Mouse (Mus musculus): Measurements from ENCODE around the gene Phgdh. TPM values are rescaled to one million over a fixed set of nuclear protein-coding genes. Genes with fewer than 3 reads are reported as not detected.

Gene Phgdh
- polyA plus RNA-seq, 1 experiment from 2014 or later, result 93.7 TPM

DNA sequence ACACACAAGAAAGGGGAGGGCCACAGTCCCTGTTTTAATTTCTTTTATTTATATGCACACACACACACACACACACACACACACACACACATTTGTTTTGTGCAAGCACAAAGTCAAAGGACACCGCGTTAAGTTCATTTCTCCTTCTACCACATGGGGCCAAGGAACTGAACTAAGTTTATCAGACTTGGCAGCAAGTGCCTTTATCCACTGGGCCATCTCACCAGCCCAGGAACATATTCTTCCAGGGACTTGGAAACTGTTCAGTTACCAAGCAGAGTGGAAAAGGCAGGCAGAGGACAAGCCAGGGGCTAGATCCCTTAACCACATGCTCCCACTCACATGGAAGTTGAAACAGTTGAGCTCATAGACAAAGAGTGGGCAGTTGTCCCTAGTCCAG is 29.0 kb upstream of the Phgdh start:
- peaks cover 4% of the 10 kb centered on the region; the same call in 1 of the 2 replicates for H3K4me1 ChIP-seq (replicated peaks)
- no peaks in the 10 kb centered on the region for H3K27me3 ChIP-seq (replicated peaks)
- WGBS, result 89% methylated on average over 2 of the region's 2 CpGs
- no peak for ATAC-seq (ENCODE audit: insufficient number of reproducible peaks, low FRiP score)
- H3K4me3 ChIP-seq, result no peak overlapping the region
- no peak overlapping the region for H3K27ac ChIP-seq (ENCODE audit: poor library complexity, severe bottlenecking)
- no peak overlapping the region for H3K9ac ChIP-seq
- no peaks in the 10 kb centered on the region for H3K36me3 ChIP-seq
- H3K9me3 ChIP-seq (replicated peaks), result 0 out of 2 replicates have a peak, but pooled peaks cover 9% of the 10 kb centered on the region
- H3K4me2 ChIP-seq, result no peak overlapping the region

DNA sequence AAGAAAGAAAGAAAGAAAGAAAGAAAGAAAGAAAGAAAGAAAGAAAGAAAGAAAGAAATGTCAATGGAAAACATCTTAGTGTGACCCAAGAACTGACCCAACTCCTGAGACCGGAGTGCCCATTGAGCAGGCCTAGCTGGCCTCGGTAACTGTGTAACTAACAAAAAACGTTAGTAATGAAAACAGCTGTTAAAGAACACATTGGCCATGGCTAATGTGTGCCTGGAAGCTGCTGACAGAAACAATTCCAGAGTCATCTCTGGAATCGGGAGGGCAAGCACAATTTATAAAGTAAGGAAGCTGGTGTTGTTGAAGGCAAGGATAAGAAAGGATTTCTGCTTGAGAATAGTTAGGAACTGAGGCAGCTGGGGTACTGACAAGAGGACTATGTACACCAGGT is 28.5 kb upstream of the Phgdh start:
- no peak overlapping the region for H3K27ac ChIP-seq (ENCODE audit: poor library complexity, severe bottlenecking)
- no peak overlapping the region for H3K9ac ChIP-seq
- 55% methylated on average over 4 of the region's 4 CpGs for WGBS
- 0 out of 2 replicates have a peak, but pooled peaks cover 9% of the 10 kb centered on the region for H3K9me3 ChIP-seq (replicated peaks)
- no peak overlapping the region for H3K4me3 ChIP-seq
- H3K4me1 ChIP-seq (replicated peaks), result no peaks in the 10 kb centered on the region
- H3K27me3 ChIP-seq (replicated peaks), result no peaks in the 10 kb centered on the region
- ATAC-seq (ENCODE audit: insufficient number of reproducible peaks, low FRiP score), result no peak
- no peak overlapping the region for H3K4me2 ChIP-seq
- no peaks in the 10 kb centered on the region for H3K36me3 ChIP-seq

DNA sequence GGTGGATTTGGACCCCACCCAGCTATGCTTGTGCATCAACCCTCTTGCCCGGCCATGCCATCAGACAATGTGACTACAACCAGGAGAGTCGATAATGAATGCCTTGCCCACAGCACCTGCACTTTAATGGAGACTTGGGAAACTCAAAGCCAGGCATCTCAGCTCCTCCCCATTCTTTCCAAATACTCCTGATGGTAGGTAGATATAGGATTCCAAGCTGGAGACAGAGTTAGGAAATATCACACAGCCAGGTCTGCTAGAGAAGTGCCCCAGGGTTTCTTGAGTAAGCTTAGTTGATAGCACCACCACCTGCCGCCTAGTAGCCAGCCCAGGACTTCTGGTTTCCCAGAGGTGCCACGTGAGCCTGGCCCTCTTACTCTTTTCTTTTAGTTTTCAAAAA is 27.0 kb upstream of the Phgdh start:
- Histone ChIP-seq H3K4me2 (no peak overlapping the region), H3K9me3 (replicated peaks) (0 out of 2 replicates have a peak, but pooled peaks cover 6% of the 10 kb centered on the region), H3K4me1 (replicated peaks) (no peaks in the 10 kb centered on the region), H3K36me3 (no peaks in the 10 kb centered on the region), H3K27ac (ENCODE audit: poor library complexity, severe bottlenecking) (no peak overlapping the region), H3K9ac (no peak overlapping the region), H3K27me3 (replicated peaks) (no peaks in the 10 kb centered on the region), H3K4me3 (no peak overlapping the region)
- WGBS, result 82% methylated on average over 4 of the region's 4 CpGs
- ATAC-seq (ENCODE audit: insufficient number of reproducible peaks, low FRiP score), result no peak

DNA sequence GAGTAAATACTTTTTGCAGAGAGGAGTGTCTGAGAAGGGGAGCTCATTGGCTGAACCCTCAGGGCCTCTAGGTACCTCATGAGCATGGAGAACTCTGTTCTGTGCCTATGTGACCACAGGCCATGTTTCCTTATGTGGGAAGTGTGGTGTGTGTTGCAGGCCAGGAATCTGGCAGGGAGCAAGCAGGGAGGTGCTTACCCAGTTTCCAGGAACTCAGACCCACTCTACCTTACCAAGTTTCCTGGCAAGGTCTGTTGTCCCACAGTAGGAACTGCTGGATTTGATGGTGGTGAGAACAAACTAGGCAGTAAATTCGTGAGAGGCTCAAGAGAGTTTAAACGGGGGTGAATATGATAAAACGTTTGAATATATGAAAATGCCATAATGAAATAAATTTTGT is 26.3 kb upstream of the Phgdh start:
- ATAC-seq (ENCODE audit: insufficient number of reproducible peaks, low FRiP score), result no peak
- Histone ChIP-seq H3K4me1 (replicated peaks) (no peaks in the 10 kb centered on the region), H3K4me2 (no peak overlapping the region), H3K9me3 (replicated peaks) (0 out of 2 replicates have a peak, but pooled peaks cover under 1% of the 10 kb centered on the region), H3K36me3 (no peaks in the 10 kb centered on the region), H3K27ac (ENCODE audit: poor library complexity, severe bottlenecking) (no peak overlapping the region), H3K9ac (no peak overlapping the region), H3K27me3 (replicated peaks) (no peaks in the 10 kb centered on the region), H3K4me3 (no peak overlapping the region)
- WGBS, result 74% methylated on average over 3 of the region's 3 CpGs

DNA sequence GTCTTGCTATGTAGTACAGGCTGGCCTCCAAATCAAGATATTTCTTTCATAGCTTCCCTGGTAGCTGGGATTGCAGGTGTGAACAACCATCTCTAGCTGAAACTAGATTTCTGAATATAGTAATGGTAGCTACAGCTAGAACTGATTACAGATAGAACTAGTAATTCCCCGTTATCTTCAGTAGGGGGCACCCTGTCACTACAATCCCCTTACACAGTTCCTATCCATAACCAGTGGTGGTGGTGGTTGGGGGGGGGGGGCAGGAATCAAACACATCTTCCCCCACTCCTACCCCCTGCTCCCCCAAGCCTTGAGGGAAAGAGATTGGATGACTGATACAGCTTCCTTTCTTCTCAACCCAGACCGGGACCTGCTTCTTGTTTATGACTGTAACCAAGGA is 23.0 kb upstream of the Phgdh start:
- 28% methylated on average over 2 of the region's 2 CpGs for WGBS
- Histone ChIP-seq H3K4me1 (replicated peaks) (no peaks in the 10 kb centered on the region), H3K27ac (ENCODE audit: poor library complexity, severe bottlenecking) (no peak overlapping the region), H3K27me3 (replicated peaks) (no peaks in the 10 kb centered on the region), H3K9me3 (replicated peaks) (no peaks in the 10 kb centered on the region), H3K36me3 (no peaks in the 10 kb centered on the region), H3K9ac (no peak overlapping the region), H3K4me2 (no peak overlapping the region), H3K4me3 (no peak overlapping the region)
- ATAC-seq (ENCODE audit: insufficient number of reproducible peaks, low FRiP score), result no peak

DNA sequence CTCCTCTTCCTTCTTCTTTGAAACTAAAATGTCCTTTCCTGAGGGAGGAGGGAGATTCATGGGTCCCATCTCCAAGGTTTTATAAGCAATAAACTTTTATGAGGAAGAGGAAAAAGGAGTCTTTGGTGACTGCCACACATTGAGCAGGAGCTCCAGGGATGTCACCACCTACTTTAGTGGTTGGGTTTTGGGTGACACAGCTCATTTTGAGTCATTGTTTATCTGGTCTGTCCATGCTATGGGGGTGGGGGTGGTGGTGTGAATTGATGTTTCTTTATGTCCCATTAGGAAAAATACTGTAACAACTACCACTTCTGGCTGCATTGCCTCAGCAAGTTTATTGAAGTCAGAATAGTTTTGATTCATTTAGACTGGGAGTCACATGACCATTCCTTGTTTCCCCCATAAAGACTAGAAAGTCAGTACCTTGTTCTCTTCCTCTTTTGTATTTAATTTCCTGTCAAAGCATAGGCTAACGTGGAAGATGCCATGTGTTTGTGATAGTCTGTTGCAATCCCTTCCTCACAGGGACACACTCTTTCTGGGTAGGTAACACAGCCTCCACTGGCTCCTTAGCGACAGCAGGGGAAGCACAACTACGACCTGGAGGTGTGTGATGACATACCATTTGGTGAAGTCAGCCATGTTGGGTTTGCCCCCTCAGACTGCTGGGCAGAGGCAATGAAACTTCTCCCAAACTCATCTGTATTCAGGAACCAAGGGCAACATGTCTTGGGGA is 17.0 kb upstream of the Phgdh start:
- no peak for ATAC-seq (ENCODE audit: insufficient number of reproducible peaks, low FRiP score)
- Histone ChIP-seq H3K27ac (ENCODE audit: poor library complexity, severe bottlenecking) (no peak overlapping the region), H3K4me2 (no peak overlapping the region), H3K27me3 (replicated peaks) (no peaks in the 10 kb centered on the region), H3K9me3 (replicated peaks) (no peaks in the 10 kb centered on the region), H3K36me3 (no peaks in the 10 kb centered on the region), H3K4me1 (replicated peaks) (no peaks in the 10 kb centered on the region; the same call in 1 of the 2 replicates), H3K4me3 (no peak overlapping the region), H3K9ac (no peak overlapping the region)
- 59% methylated on average over 3 of the region's 3 CpGs for WGBS

DNA sequence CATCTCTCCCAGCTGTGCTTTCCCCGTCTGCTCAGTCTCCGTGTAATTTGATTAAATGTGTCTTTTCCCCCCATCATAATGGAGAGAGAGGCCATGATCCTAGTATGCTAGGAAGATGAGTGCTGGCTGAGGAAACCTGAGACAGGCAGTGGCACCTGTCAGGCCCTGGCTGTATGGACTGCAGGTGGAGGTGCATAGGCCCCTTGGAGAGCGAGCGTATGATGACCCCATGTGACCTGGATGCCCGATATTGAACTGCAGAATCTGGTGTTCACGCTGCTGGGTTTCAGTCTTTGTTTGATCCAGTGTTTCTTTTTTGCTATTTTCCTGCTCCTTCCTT is 16.2 kb upstream of the Phgdh start:
- Histone ChIP-seq H3K27me3 (replicated peaks) (no peaks in the 10 kb centered on the region), H3K27ac (ENCODE audit: poor library complexity, severe bottlenecking) (no peak overlapping the region), H3K9me3 (replicated peaks) (no peaks in the 10 kb centered on the region), H3K36me3 (no peaks in the 10 kb centered on the region), H3K4me3 (no peak overlapping the region), H3K4me2 (no peak overlapping the region), H3K4me1 (replicated peaks) (no peaks in the 10 kb centered on the region; the same call in 1 of the 2 replicates), H3K9ac (no peak overlapping the region)
- no peak for ATAC-seq (ENCODE audit: insufficient number of reproducible peaks, low FRiP score)
- WGBS, result 67% methylated on average over 6 of the region's 6 CpGs

DNA sequence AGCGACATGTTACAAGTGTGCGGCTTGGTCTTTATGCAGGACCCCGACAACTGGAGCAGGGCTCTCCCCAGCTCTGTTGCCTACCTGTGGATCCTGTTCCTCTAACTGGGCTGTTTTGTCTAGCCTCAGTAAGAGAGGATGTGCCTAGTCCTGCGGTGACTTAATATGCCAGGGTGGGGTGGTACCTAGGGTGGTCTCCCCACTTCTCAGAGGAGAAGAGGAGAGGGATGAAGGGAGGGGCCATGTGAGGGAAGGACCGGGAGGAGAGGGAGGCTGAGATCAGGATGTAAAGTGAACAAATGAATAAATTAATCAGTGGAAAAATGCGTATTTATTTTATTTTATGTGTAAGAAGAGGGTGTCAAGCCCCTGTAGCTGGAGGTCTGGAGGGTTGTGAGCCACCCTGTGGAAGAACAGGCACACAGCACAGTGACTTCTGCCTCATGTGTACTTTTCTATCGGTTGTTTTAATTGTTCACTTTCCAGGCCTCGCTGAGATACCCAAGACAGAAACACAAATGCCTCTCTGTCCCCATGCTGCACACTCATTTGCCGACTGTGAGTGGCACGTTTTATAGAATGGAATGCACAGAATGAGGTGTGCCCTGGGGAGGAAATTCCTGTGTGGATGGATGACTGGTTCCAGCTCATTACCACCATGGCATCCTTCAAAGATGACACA is 15.7 kb upstream of the Phgdh start:
- Histone ChIP-seq H3K9ac (no peak overlapping the region), H3K27ac (ENCODE audit: poor library complexity, severe bottlenecking) (no peak overlapping the region), H3K27me3 (replicated peaks) (no peaks in the 10 kb centered on the region), H3K36me3 (no peaks in the 10 kb centered on the region), H3K4me1 (replicated peaks) (no peaks in the 10 kb centered on the region; the same call in 1 of the 2 replicates), H3K4me3 (no peak overlapping the region), H3K9me3 (replicated peaks) (no peaks in the 10 kb centered on the region), H3K4me2 (no peak overlapping the region)
- WGBS, result 59% methylated on average over 10 of the region's 10 CpGs
- no peak for ATAC-seq (ENCODE audit: insufficient number of reproducible peaks, low FRiP score)

DNA sequence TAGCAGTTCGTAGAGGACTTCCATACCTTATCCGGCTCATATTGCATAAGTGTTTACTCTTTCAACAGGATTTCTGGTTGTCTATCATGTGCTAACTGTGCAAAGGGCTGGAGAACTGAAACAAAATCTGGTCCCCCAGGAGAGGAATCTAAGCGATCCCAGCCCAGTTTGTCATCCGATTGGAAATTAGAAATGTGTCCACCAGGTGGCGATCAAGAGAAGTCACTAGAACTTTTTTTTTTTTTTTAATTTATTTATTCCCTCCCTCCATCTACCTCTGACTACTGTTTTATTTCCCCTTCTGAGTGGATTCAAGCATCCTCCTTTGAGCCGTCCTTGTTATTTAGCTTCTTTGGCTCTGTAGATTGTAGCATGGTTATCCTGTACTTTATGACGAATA is 14.1 kb upstream of the Phgdh start:
- 28% methylated on average over 7 of the region's 7 CpGs for WGBS
- Histone ChIP-seq H3K4me3 (no peak overlapping the region), H3K9me3 (replicated peaks) (no peaks in the 10 kb centered on the region), H3K36me3 (no peaks in the 10 kb centered on the region), H3K4me1 (replicated peaks) (no peaks in the 10 kb centered on the region; the same call in 1 of the 2 replicates), H3K9ac (no peak overlapping the region), H3K4me2 (no peak overlapping the region), H3K27ac (ENCODE audit: poor library complexity, severe bottlenecking) (no peak overlapping the region), H3K27me3 (replicated peaks) (no peaks in the 10 kb centered on the region)
- ATAC-seq (ENCODE audit: insufficient number of reproducible peaks, low FRiP score), result no peak

DNA sequence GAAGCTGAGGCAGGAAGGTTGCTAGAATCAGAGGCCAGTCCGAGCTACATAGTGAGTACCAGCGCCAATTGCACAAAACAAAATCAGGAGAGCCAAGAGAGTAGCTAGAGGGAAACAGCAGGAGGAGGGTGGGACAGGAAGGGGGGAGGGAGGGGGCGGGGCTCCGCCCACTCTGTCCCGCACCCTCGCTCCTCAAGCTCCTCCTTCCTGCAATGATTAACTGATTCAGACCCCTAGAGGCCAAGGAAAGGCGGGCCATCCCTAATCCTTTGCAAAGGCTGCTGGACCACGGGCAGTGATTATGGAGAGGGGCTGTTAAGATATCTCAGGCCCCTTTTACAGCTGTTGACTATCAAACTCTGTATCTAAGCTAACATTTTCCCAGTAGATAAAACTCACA is 8.9 kb upstream of the Phgdh start:
- no peaks in the 10 kb centered on the region for H3K4me1 ChIP-seq (replicated peaks)
- H3K27me3 ChIP-seq (replicated peaks), result no peaks in the 10 kb centered on the region
- WGBS, result 23% methylated on average over 6 of the region's 8 CpGs
- H3K4me3 ChIP-seq, result no peak overlapping the region
- no peak overlapping the region for H3K9ac ChIP-seq
- H3K4me2 ChIP-seq, result no peak overlapping the region
- no peaks in the 10 kb centered on the region for H3K9me3 ChIP-seq (replicated peaks)
- no peaks in the 10 kb centered on the region for H3K36me3 ChIP-seq
- no peak overlapping the region for H3K27ac ChIP-seq (ENCODE audit: poor library complexity, severe bottlenecking)
- ATAC-seq (ENCODE audit: insufficient number of reproducible peaks, low FRiP score), result peak; percentile 29; the same call in 1 of the 2 replicates

DNA sequence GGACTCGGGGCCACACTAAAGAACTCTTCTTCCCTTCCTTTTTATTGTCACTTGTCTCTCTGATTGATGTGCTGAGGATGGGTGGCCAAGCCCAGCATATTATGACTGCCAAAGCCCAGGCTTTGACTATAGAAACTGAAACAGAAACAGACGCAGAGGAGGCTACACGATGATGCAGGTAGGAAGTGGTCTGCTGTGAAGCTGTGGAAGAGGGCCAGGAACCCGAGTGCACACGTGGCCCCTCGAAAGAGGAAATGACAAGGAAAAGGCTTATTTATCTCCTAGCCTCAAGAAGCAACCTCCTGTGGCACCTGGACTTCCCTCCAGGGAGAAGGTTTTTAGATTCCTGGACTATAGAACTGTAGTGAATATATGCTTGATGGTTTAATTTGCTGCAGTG is 8.3 kb upstream of the Phgdh start:
- Histone ChIP-seq H3K4me1 (replicated peaks) (no peaks in the 10 kb centered on the region), H3K9me3 (replicated peaks) (no peaks in the 10 kb centered on the region), H3K9ac (no peak overlapping the region), H3K27me3 (replicated peaks) (no peaks in the 10 kb centered on the region), H3K4me3 (no peak overlapping the region), H3K27ac (ENCODE audit: poor library complexity, severe bottlenecking) (no peak overlapping the region), H3K4me2 (no peak overlapping the region), H3K36me3 (no peaks in the 10 kb centered on the region)
- 68% methylated on average over 6 of the region's 6 CpGs for WGBS
- no peak for ATAC-seq (ENCODE audit: insufficient number of reproducible peaks, low FRiP score)
